Mouse (Mus musculus) kidney, embryonic 14.5 days (tissue): Measurements from ENCODE around the gene Tmem50a. TPM values are rescaled to one million over a fixed set of nuclear protein-coding genes. Genes with fewer than 3 reads are reported as not detected.

Experiments used
- ATAC-seq: fragments of 200-750 bp; cut with Nextera tagmentation; 2 replicates; pipeline ENCODE4 v1.8.0; 2017; ENCODE audit warnings: moderate number of reproducible peaks, mild to moderate bottlenecking, moderate TSS enrichment, moderate library complexity; ENCODE audit not compliant: low FRiP score, low TSS enrichment
- H3K27ac ChIP-seq: fragments of 300-500 bp; sonication (generic); 2 replicates; pipeline ENCODE4 v1.5.1; 2014; ENCODE audit warnings: low read depth, mild to moderate bottlenecking, low read length, moderate library complexity, mixed read lengths
- H3K27me3 ChIP-seq: fragments of 300-500 bp; sonication (generic); 2 replicates; pipeline ENCODE4 v1.6.1; 2014; ENCODE audit warnings: mild to moderate bottlenecking, low read length; ENCODE audit not compliant: control insufficient read depth, insufficient read depth
- H3K36me3 ChIP-seq: fragments of 300-500 bp; sonication (generic); 2 replicates; pipeline ENCODE4 v1.6.1; 2014; ENCODE audit warnings: low read length, mixed read lengths; ENCODE audit not compliant: control insufficient read depth, insufficient read depth
- H3K4me1 ChIP-seq: fragments of 300-500 bp; sonication (generic); 2 replicates; pipeline ENCODE4 v1.6.1; 2014; ENCODE audit warnings: low read length, mixed read lengths; ENCODE audit not compliant: control insufficient read depth, insufficient read depth
- H3K4me2 ChIP-seq: fragments of 300-500 bp; sonication (generic); replicated peaks from 2 replicates; pipeline ENCODE4 v1.6.1; 2014; ENCODE audit warnings: low read depth, mild to moderate bottlenecking, low read length
- H3K4me3 ChIP-seq: fragments of 300-500 bp; sonication (generic); 2 replicates; pipeline ENCODE4 v1.5.1; 2014; ENCODE audit warnings: mild to moderate bottlenecking, low read length
- H3K9ac ChIP-seq: fragments of 300-500 bp; sonication (generic); 2 replicates; pipeline ENCODE4 v1.6.1; 2014; ENCODE audit warnings: low read depth, mild to moderate bottlenecking, low read length, moderate library complexity
- H3K9me3 ChIP-seq: fragments of 300-500 bp; sonication (generic); 2 replicates; pipeline ENCODE4 v1.6.1; 2016; ENCODE audit warnings: low read length; ENCODE audit not compliant: control insufficient read depth
- WGBS: fragments of 180-500 bp; shearing (Covaris S2); extraction: QIAGEN DNeasy Blood & Tissue Kit; methylation state at CpG from one replicate; pipeline ENCODE4 v1.1.7; 2014; 5-methylcytosine and 5-hydroxymethylcytosine counted together
- polyA plus RNA-seq: library from polyadenylated mRNA; unstranded; fragments of >200 nt; fragmentation: Nextera tagmentation; extraction: Ambion mirVana; gene quantifications from 2 replicates; pipeline ENCODE4 v1.2.1, GENCODE M21; 2014

Gene Tmem50a
- 156 and 163 TPM in 2 replicates for polyA plus RNA-seq

DNA sequence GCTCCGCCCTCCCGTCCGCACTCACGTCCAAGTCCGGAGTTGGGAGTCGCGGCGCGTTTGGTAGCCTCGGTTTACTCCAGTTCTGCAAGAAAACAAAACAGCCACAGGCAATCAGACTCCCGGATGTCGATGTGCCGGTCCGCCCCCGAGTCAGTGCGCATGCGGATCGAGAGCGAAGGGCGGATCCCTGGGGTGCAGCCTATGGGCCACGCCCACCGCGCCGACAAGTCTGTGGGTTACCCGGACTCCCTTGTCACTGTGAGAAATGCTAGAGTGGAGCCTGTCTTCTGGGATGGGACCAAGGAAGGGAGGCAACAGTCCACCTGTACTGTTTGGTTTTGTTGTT is at the start of gene Tmem50a:
TSS of gene Tmem50a (minus strand) at position 161 of the 346 bp plus-strand sequence.
- no peaks in the 10 kb centered on the region for H3K9me3 ChIP-seq
- 0 out of 2 replicates have a peak, but pooled peaks cover 4% of the 10 kb centered on the region for H3K4me1 ChIP-seq
- peak within 1 kb of the TSS; percentile 83 for H3K9ac ChIP-seq
- no peaks in the 10 kb centered on the region for H3K27me3 ChIP-seq
- peak within 1 kb of the TSS; percentile 74 for H3K4me3 ChIP-seq
- WGBS = 0% methylated on average over 25 of the region's 25 CpGs
- H3K36me3 ChIP-seq = peaks cover 3% of the 10 kb centered on the region; the same call in 1 of the 2 replicates
- H3K27ac ChIP-seq = peak within 1 kb of the TSS; percentile 81
- ATAC-seq = peak; percentile 92
- peak within 1 kb of the TSS; percentile 72 for H3K4me2 ChIP-seq

DNA sequence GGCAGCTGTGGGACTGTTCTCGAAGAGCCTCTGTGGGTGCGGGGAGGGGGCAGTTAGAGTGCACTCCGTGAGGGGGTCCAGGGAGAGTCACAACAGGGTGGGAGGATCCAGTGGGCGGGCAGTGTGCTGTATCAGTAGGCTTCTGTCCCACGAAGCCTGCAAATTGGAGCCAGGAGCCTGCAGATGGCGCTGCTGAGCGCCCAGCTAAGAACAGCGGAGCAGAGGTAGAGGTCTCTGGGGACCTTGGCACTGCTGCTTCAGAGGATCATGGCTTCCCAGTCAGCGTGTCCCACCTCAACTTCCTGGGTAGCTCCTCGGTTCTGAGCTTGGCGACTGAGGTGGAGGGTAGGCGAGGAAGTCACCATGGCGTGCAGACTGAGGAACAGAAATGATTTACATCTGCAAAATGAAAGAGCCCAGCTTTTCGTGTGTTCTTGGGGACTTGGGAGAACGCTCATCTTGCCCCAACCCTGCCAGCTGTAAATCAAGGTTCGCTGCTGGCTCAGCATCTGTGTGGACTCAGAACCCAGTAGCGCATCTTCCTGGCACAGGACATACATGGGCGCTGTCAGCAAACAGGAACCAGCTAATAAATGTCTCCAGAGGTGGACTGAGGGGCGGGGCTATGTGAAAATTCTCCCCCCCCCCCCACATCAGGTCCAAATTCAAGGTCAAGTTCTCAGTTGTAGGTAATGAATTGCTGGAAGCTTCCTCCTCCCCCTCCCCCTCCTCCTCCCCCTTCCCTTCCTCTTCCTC is 48.4 kb upstream of the Tmem50a start:
- H3K9ac ChIP-seq = no peak overlapping the region
- H3K27me3 ChIP-seq = no peaks in the 10 kb centered on the region; the same call in 1 of the 2 replicates
- no peaks in the 10 kb centered on the region for H3K36me3 ChIP-seq
- H3K9me3 ChIP-seq = no peaks in the 10 kb centered on the region
- H3K4me3 ChIP-seq = 0 out of 2 replicates have a peak overlapping the region, but pooled peaks have one; percentile 1
- WGBS = 17% methylated on average over 18 of the region's 19 CpGs
- ATAC-seq = peak; percentile 43; the same call in 1 of the 2 replicates
- no peak overlapping the region for H3K27ac ChIP-seq
- H3K4me1 ChIP-seq = 0 out of 2 replicates have a peak, but pooled peaks cover 1% of the 10 kb centered on the region
- peak overlapping the region; percentile 23 for H3K4me2 ChIP-seq

DNA sequence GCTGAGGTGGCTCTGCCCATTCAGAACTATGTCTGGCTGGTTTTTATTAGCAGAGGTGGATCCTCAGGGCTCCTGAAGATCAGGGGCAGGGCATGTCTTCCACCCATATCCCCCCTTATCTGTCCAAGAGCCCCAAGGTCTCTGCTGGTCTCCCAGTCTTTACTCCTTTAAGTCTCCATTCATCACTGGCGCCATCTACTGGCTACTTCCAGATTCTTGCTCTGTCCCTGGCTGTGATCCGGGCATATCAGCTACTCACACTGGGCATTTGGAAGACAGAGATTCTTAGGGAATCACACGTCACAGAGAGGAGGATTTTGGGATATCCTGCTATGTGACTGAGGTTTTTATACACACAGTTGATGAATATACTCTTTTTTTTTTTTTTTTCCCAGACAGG is 41.5 kb upstream of the Tmem50a start:
- H3K27me3 ChIP-seq = no peaks in the 10 kb centered on the region; the same call in 1 of the 2 replicates
- H3K4me3 ChIP-seq = no peak overlapping the region
- H3K36me3 ChIP-seq = no peaks in the 10 kb centered on the region
- WGBS = 21% methylated on average over 3 of the region's 3 CpGs
- no peak overlapping the region for H3K9ac ChIP-seq
- H3K9me3 ChIP-seq = no peaks in the 10 kb centered on the region
- no peak overlapping the region for H3K4me2 ChIP-seq
- ATAC-seq = peak; percentile 47; the same call in 1 of the 2 replicates
- peaks cover 6% of the 10 kb centered on the region; the same call in 1 of the 2 replicates for H3K4me1 ChIP-seq
- no peak overlapping the region for H3K27ac ChIP-seq

DNA sequence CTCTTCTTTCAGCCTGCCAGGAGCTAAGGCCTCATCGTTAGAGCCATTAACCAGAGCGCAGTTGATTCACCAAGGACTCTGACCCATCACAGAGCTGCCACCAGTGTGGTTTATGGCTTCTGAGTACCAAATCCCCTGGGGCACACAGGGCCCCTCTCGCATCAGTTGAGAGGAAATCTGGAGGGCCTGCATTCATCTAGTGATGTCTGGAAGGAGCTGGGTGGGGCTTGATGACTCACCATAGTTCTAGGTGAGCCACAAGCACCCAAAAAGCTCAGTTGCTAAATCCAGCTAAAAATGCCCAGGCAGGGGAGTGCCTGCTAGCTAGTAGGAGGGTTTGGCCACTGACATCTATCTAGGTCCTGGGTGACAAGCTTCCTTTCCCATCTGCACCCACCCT is 41.0 kb upstream of the Tmem50a start:
- Histone ChIP-seq H3K27ac (no peak overlapping the region), H3K9me3 (no peaks in the 10 kb centered on the region), H3K36me3 (no peaks in the 10 kb centered on the region), H3K4me1 (peaks cover 6% of the 10 kb centered on the region; the same call in 1 of the 2 replicates), H3K27me3 (no peaks in the 10 kb centered on the region; the same call in 1 of the 2 replicates), H3K4me3 (no peak overlapping the region), H3K4me2 (no peak overlapping the region), H3K9ac (no peak overlapping the region)
- 48% methylated on average over 3 of the region's 3 CpGs for WGBS
- ATAC-seq = no peak

DNA sequence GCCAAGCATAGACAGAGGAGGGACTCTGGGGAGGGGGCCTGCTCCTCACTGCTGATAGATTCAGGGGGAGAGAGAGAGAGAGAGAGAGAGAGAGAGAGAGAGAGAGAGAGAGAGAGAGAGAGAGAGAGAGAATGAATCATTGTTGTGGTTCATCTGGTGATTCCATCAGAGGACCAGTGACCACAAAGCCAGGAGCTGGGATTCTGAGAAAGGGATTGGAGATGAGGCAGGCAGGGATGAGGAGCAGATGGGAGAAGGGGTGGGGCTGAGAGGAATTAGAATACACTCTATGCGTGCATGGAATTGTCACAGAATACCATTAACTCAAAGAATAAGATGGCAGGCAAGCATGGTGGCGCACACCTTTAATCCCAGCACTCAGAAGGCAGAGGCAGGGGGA is 40.4 kb upstream of the Tmem50a start:
- Histone ChIP-seq H3K4me1 (peaks cover 6% of the 10 kb centered on the region; the same call in 1 of the 2 replicates), H3K4me2 (no peak overlapping the region), H3K9ac (no peak overlapping the region), H3K27ac (no peak overlapping the region), H3K4me3 (no peak overlapping the region), H3K36me3 (no peaks in the 10 kb centered on the region), H3K27me3 (no peaks in the 10 kb centered on the region; the same call in 1 of the 2 replicates), H3K9me3 (no peaks in the 10 kb centered on the region)
- 93% methylated on average over 2 of the region's 2 CpGs for WGBS
- ATAC-seq = no peak

DNA sequence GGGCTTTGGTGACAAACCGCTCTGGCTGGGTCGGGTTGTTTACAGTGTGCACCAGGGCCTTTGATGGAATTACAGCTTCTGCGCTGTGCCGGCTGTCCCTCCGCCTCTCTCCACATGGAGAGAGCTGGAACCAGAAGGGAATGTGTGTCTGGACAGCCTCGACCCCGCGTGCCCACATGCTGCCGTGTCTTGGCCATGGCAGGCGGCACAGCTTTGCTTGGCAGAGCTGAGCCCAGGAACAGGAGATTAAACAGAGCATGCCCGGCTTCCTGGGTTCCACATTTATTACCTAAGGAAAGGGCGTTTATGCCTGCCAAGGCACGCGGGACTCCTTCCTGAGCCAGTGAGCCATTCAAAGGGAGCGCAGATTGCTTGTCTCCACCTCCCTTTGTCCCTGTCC is 39.6 kb upstream of the Tmem50a start:
- H3K4me2 ChIP-seq = peak overlapping the region; percentile 22; the same call in 1 of the 2 replicates
- H3K9ac ChIP-seq = 0 out of 2 replicates have a peak overlapping the region, but pooled peaks have one; percentile 12
- no peaks in the 10 kb centered on the region; the same call in 1 of the 2 replicates for H3K27me3 ChIP-seq
- no peaks in the 10 kb centered on the region for H3K9me3 ChIP-seq
- no peak for ATAC-seq
- H3K36me3 ChIP-seq = no peaks in the 10 kb centered on the region
- no peak overlapping the region for H3K27ac ChIP-seq
- peaks cover 6% of the 10 kb centered on the region; the same call in 1 of the 2 replicates for H3K4me1 ChIP-seq
- H3K4me3 ChIP-seq = no peak overlapping the region
- 9% methylated on average over 15 of the region's 15 CpGs for WGBS

DNA sequence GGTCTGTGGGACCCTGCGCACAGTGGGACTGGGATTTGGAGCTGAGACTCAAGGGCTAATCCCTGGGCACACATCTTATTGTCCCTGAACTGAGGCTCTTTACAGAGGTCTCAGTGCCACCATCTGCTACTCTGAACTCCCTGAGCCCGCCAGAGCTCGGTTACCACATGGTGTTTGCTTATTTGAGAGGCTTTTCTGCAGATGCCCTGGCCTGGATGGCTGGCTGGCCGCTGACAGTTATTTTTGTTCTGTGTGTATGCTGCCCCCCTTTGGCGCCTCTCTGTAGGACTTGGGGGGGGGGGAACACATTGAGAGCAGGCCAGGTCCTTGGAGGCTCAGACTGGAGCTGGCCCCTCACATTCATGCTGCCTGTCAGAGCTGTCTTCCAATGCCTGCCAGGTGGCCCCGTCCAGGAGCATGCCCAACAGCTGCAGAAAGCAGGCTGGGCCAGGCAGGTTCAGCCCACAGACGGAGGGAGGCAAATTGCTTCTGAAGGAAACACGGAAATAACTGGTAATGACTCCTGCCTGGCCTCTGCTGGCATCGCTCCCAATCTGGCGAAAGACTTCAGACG is 35.8 kb upstream of the Tmem50a start:
- Histone ChIP-seq H3K36me3 (no peaks in the 10 kb centered on the region), H3K4me3 (no peak overlapping the region), H3K4me1 (peaks cover 8% of the 10 kb centered on the region; the same call in 1 of the 2 replicates), H3K9me3 (no peaks in the 10 kb centered on the region), H3K9ac (no peak overlapping the region; the same call in 1 of the 2 replicates), H3K27ac (no peak overlapping the region), H3K27me3 (no peaks in the 10 kb centered on the region), H3K4me2 (no peak overlapping the region)
- ATAC-seq = peak; percentile 71
- WGBS = 21% methylated on average over 11 of the region's 11 CpGs

DNA sequence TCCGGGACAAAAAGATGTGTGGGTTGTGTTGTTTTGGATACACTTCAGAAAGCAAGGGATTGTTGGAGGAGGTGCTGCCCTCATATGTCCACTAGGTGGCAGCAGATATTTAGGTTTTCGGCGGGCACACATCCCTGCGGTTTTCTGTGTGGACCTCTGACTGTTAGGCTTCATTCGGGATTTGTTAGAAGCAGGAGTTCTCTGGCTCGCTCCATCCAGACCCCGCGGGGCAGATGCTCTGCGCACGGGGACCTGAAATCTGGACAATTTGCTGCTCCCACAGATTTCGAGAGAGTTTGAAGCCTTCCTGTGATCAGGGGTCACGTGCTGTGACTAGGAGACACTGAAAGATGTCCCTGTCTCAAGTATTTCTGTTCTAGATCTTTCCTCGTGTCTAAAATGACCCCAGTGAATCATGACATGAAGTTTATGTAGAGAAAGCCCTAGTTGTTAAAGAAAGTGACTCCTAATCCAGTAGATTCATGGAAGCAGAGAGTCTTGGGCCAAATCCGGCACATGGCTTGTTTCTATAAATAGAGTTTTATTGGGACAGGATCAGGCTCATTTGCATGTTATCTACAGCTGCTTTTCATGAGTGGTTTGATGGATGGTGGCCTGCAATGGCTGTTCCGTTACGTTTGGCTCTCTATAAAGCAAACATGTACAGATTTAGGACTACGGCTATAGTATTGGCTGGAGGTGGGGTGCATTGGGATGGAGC is 31.4 kb upstream of the Tmem50a start:
- 10% methylated on average over 17 of the region's 17 CpGs for WGBS
- Histone ChIP-seq H3K9me3 (no peaks in the 10 kb centered on the region), H3K4me2 (peak overlapping the region; percentile 37), H3K27me3 (peaks cover 28% of the 10 kb centered on the region; the same call in 1 of the 2 replicates), H3K4me1 (peaks cover 3% of the 10 kb centered on the region; the same call in 1 of the 2 replicates), H3K9ac (no peak overlapping the region), H3K36me3 (no peaks in the 10 kb centered on the region), H3K27ac (no peak overlapping the region), H3K4me3 (no peak overlapping the region)
- peak; percentile 38; the same call in 1 of the 2 replicates for ATAC-seq
